Mouse (Mus musculus) cortical plate, adult 2 months (tissue): ENCODE measurements around the gene Reep6.

ENCODE experiments used
- CTCF ChIP-seq: fragments of 200-500 bp; IDR thresholded peaks from 2 replicates; pipeline ENCODE4 v1.5.1; 2011; ENCODE audit warnings: mild to moderate bottlenecking, control low read depth, low read length; ENCODE audit not compliant: insufficient read depth; ENCODE audit errors: extremely low read depth
- POLR2A ChIP-seq: fragments of 200-500 bp; IDR thresholded peaks from 2 replicates; pipeline ENCODE4 v1.6.1; 2011; ENCODE audit warnings: mild to moderate bottlenecking, low read length, control low read depth; ENCODE audit not compliant: insufficient read depth; ENCODE audit errors: extremely low read depth

- TF ChIP-seq CTCF (no peak), POLR2A (no peak)
Measured at GRCm38 (mm10) chr10:80357994-80358639, 28.4 kb downstream of the Reep6 start.
